ENCODE assay signal across 8 mouse cellular contexts in the genomic region with DNA sequence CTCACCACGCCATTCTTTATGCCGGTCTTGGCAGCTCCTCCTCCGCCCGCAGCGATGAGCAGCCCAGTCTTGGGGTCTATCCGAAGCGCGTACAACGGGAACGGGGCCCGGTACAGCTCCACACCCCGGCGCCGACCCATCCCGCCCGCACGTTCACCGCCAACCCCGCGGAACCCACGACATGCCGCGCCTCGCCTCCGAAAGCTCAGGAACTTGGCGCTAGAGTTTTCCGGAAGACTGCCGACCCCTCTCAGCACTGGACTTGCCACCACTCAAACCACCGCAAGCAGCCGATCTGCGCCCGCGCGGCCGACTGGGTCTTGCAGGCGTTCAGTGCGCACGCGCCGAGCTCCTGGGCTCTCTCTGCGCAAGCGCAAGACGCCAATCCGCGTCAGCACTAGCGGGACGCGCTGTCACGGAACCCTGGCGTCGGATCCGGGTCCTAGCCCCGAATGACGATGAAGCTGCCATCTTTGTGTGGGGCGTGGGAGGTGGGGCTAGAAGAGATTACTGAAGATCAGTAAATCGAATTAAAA. TPM values are rescaled to one million over a fixed set of nuclear protein-coding genes. Genes with fewer than 3 reads are reported as not detected.
DNase-seq lines count a peak whose midpoint lies in the region; ATAC-seq and TF ChIP-seq lines count a peak whose summit lies in the region.

Preb (minus strand) TSS at position 396 of the 536 bp plus-strand sequence.

- H3K79me2 ChIP-seq in liver, adult 2 months (ENCODE audit: control insufficient read depth, insufficient read depth, low read length), result peaks cover 21% of the 10 kb centered on the region; the same call in 1 of the 2 replicates
- H3K79me2 ChIP-seq in myocyte (ENCODE audit: control insufficient read depth, insufficient read depth), result peaks cover 24% of the 10 kb centered on the region

- DNase-seq in B cell, adult 2 months, result peak; percentile 97
- peak; percentile 99 for DNase-seq in brain, adult 2 months (ENCODE audit: low read depth, low spot score)
- peak; percentile 85 for DNase-seq in liver, adult 2 months (ENCODE audit: extremely low read depth, low read depth, low spot score)
- peak; percentile 99 for DNase-seq in splenic B cell, adult 2 months (ENCODE audit: low read depth, low spot score)

- WGBS in heart, embryonic 11.5 days (ENCODE audit: insufficient replicate concordance), result under 1% methylated on average over 56 of the region's 56 CpGs
- 0% methylated on average over 56 of the region's 56 CpGs for WGBS in kidney, embryonic 16.5 days
- under 1% methylated on average over 56 of the region's 56 CpGs for WGBS in liver, adult 2 months

- peak within 1 kb of the TSS; percentile 86 for H3K27ac ChIP-seq in heart, embryonic 11.5 days (ENCODE audit: low read depth, low read length)
- peak within 1 kb of the TSS; percentile 92 for H3K27ac ChIP-seq in kidney, embryonic 16.5 days (ENCODE audit: low read length)
- H3K27ac ChIP-seq in liver, adult 2 months (replicated peaks; ENCODE audit: insufficient read depth, low read depth, low read length), result peak within 1 kb of the TSS; percentile 74

- peaks cover 20% of the 10 kb centered on the region for H3K36me3 ChIP-seq in heart, embryonic 11.5 days (ENCODE audit: control insufficient read depth, insufficient read depth, low read length)
- H3K36me3 ChIP-seq in kidney, embryonic 16.5 days (ENCODE audit: insufficient read depth, low read length), result peaks cover 26% of the 10 kb centered on the region
- H3K36me3 ChIP-seq in liver, adult 2 months (ENCODE audit: control insufficient read depth, insufficient read depth, low read length), result peaks cover 23% of the 10 kb centered on the region
- peaks cover 19% of the 10 kb centered on the region for H3K36me3 ChIP-seq in myocyte (ENCODE audit: control insufficient read depth, insufficient read depth)
- H3K36me3 ChIP-seq in splenic B cell, adult 2 months (ENCODE audit: control insufficient read depth, insufficient read depth, low read length, poor library complexity, severe bottlenecking), result no peaks in the 10 kb centered on the region; the same call in 1 of the 2 replicates

- peak; percentile 95 for TF ChIP-seq POLR2A in liver, adult 2 months (IDR thresholded peaks at IDR 0.05; ENCODE audit: extremely low read depth, insufficient read depth, low read length)
- peak; percentile 78 for TF ChIP-seq POLR2A in myocyte (IDR thresholded peaks at IDR 0.05; ENCODE audit: insufficient read length, low read depth)

- H3K4me2 ChIP-seq in heart, embryonic 11.5 days, result peak within 1 kb of the TSS; percentile 69
- peak within 1 kb of the TSS; percentile 89 for H3K4me2 ChIP-seq in kidney, embryonic 16.5 days (replicated peaks; ENCODE audit: low read depth, low read length)
- peak within 1 kb of the TSS; percentile 94 for H3K4me2 ChIP-seq in myocyte (ENCODE audit: low read depth)

- peak within 1 kb of the TSS; percentile 47 for H3ac ChIP-seq in myocyte (ENCODE audit: control insufficient read depth, insufficient read length)

- no peaks in the 10 kb centered on the region for H3K9me3 ChIP-seq in heart, embryonic 11.5 days (replicated peaks; ENCODE audit: control insufficient read depth, low read length)
- H3K9me3 ChIP-seq in kidney, embryonic 16.5 days (ENCODE audit: low read length), result no peaks in the 10 kb centered on the region

- peaks cover 12% of the 10 kb centered on the region for H3K4me1 ChIP-seq in heart, embryonic 11.5 days (ENCODE audit: control insufficient read depth, insufficient read depth, low read length)
- H3K4me1 ChIP-seq in kidney, embryonic 16.5 days (ENCODE audit: insufficient read depth, low read length), result peaks cover 28% of the 10 kb centered on the region
- peaks cover 13% of the 10 kb centered on the region for H3K4me1 ChIP-seq in liver, adult 2 months (ENCODE audit: control insufficient read depth, insufficient read depth, low read length)

- no peaks in the 10 kb centered on the region for H3K27me3 ChIP-seq in heart, embryonic 11.5 days (ENCODE audit: control insufficient read depth, insufficient read depth, low read length)
- H3K27me3 ChIP-seq in kidney, embryonic 16.5 days (ENCODE audit: insufficient read depth, low read length), result no peaks in the 10 kb centered on the region
- H3K27me3 ChIP-seq in liver, adult 2 months (ENCODE audit: control insufficient read depth, insufficient read depth, low read length), result no peaks in the 10 kb centered on the region
- no peaks in the 10 kb centered on the region for H3K27me3 ChIP-seq in myocyte (ENCODE audit: control insufficient read depth, insufficient read depth, insufficient read length)
- H3K27me3 ChIP-seq in splenic B cell, adult 2 months (ENCODE audit: control insufficient read depth, insufficient read depth, low read length, poor library complexity, severe bottlenecking), result no peaks in the 10 kb centered on the region

- H3K4me3 ChIP-seq in heart, embryonic 11.5 days (ENCODE audit: low read depth, low read length), result peak within 1 kb of the TSS; percentile 91
- H3K4me3 ChIP-seq in kidney, embryonic 16.5 days (ENCODE audit: low read length), result peak within 1 kb of the TSS; percentile 85
- H3K4me3 ChIP-seq in liver, adult 2 months (ENCODE audit: insufficient read depth, low read depth, low read length), result peak within 1 kb of the TSS; percentile 92
- H3K4me3 ChIP-seq in myocyte, result peak within 1 kb of the TSS; percentile 88

- H3K9ac ChIP-seq in heart, embryonic 11.5 days (ENCODE audit: low read depth, low read length), result peak within 1 kb of the TSS; percentile 88
- peak within 1 kb of the TSS; percentile 93 for H3K9ac ChIP-seq in kidney, embryonic 16.5 days (replicated peaks; ENCODE audit: low read length)
- peak within 1 kb of the TSS; percentile 97 for H3K9ac ChIP-seq in liver, adult 2 months (ENCODE audit: low read depth, low read length)

- no peak for TF ChIP-seq CTCF in liver, adult 2 months (IDR thresholded peaks at IDR 0.05; ENCODE audit: low read depth, low read length)

- ATAC-seq in erythroblast, adult 5-6 weeks (replicated peaks; ENCODE audit: low FRiP score, poor library complexity, severe bottlenecking), result peak; percentile 96
- peak; percentile 92 for ATAC-seq in heart, embryonic 11.5 days (replicated peaks; ENCODE audit: insufficient number of reproducible peaks, low FRiP score, low TSS enrichment)
- ATAC-seq in kidney, embryonic 16.5 days (ENCODE audit: low FRiP score, low TSS enrichment), result peak; percentile 92

TF ChIP-seq in myocyte, 11 proteins besides CTCF, POLR2A, EP300 and RAD21:
- TF ChIP-seq MYOD1 (IDR thresholded peaks at IDR 0.05; ENCODE audit: control insufficient read depth in 1 of 3, insufficient read length in 2 of 3, low read depth in 2 of 3), result no peak
- peak; percentile 87 for TF ChIP-seq POLR2AphosphoS2 (IDR thresholded peaks at IDR 0.05; ENCODE audit: insufficient read length, low read depth)
- TF ChIP-seq MAX (IDR thresholded peaks at IDR 0.05; ENCODE audit: low read depth), result no peak
- TF ChIP-seq MYOG (IDR thresholded peaks at IDR 0.05; ENCODE audit: control insufficient read depth in 1 of 3, insufficient read depth in 1 of 3, insufficient read length in 2 of 3, low read depth in 2 of 3), result peak in 1 of 3 experiments; percentile 7
- no peak for TF ChIP-seq REST (IDR thresholded peaks at IDR 0.05; ENCODE audit: insufficient read depth, insufficient read length)
TF ChIP-seq in myocyte: peak in this region for 2.

RNA-seq across cellular contexts. Expression of gene Preb, which starts in this region (rescaled TPM):
- total RNA-seq in erythroblast, adult 5-6 weeks (2015; ENCODE audit: low replicate concordance), result 12.7 and 21.9 TPM in 2 replicates
- total RNA-seq in erythroblast, adult 5-6 weeks (2017; ENCODE audit: low replicate concordance), result 10.6 and 27.0 TPM in 2 replicates
- 69.1 and 70.2 TPM in 2 replicates for polyA plus RNA-seq in heart, embryonic 11.5 days (2014; fragmentation: Nextera tagmentation; extraction: Ambion mirVana)
- 172 TPM in 2 replicates for polyA plus RNA-seq in kidney, embryonic 16.5 days (2015; fragmentation: Nextera tagmentation; extraction: Ambion mirVana)
- total RNA-seq in liver, adult 2 months (2014; rRNA removed), result 62.0 and 91.0 TPM in 2 replicates
- polyA plus RNA-seq in liver, adult 2 months (2012; rRNA removed), result 279 and 433 TPM in 2 replicates
- polyA plus RNA-seq in myocyte (2012; fragmentation: generic; extraction: Trizol), result 158 TPM

Comparison
In these comparisons a context has a peak if more than half of its experiments do, and no peak if none do; other contexts are left out.
1. Peak in every context shown above with its lines: DNase-seq, ATAC-seq, H3K4me3 ChIP-seq and H3K27ac ChIP-seq.